Mouse (Mus musculus) mesoderm, embryonic 11.5 days (tissue): ENCODE data around the gene Olfr633.
"Not testable (repeated sequence)": the region's sequence is repeated elsewhere in the genome, so short reads cannot be mapped to it uniquely, and the experiment has no call there.

Experiments used
- DNase-seq: peaks from one replicate; pipeline ENCODE4 v3.0.0-alpha.2; 2012; ENCODE audit warnings: low read depth, low spot score

The Olfr633 gene

DNA sequence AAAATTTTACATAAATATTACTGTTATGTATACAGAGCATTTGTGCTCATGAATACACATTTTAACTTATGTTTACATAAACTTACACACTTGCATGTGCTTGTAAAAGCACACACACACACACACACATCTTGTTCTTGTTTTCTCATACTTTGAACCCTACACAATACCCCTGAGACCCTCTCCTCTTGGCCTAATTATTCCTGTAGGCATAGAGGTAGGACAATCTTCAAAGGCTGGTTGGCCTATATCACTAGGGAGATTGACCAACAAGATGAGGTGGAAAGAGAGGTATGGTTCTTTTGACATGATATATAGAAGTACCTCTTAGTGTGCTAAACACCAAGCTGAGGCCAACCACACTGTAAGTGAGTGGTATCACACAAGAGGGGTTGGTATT lies at the start of gene Olfr633:
Olfr633 (plus strand) TSS at position 301 of the 400 bp plus-strand sequence.
- no peak for DNase-seq

DNA sequence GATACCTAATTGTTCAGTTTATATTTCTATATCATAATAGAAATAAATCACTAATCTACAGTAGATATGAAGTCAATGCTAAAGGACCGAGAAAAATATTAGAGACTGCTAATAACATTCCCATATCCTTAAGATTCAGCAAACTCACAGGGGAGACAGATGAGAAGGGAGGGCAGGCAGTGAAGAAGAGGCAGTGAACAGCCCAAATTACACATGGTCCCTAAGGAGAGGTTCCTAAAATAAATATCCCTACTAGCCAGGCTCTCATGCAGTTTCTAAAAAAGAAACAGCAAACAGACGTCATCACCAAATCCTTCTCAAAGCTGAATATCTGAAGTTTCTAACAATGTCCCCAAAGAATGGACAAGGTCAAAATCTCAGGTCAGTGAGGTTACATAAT lies 41.0 kb upstream of the Olfr633 start, which contains the start of gene Olfr65:
Olfr65 (plus strand) TSS at position 301 of the 400 bp plus-strand sequence.
- DNase-seq, result no peak

DNA sequence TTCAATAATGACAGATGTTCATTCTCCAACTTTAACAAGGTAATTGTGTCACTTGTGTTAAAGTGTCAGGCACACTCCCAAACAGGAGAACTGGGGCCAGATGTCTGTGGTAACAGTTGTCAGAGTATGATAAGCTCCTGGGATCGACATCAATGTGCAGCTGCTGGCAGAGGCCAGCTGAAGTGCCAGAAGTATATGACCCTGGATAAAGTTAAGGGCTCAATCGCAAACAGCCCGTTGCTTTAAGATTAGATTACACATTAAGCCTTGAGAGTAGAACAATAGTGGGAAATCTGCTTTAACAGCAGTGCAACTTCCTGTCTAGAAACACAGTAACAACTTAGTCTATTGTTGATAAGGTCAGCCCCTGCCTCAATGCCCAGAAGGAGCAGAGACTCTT lies 34.2 kb upstream of the Olfr633 start:
- peak; percentile 15 for DNase-seq

DNA sequence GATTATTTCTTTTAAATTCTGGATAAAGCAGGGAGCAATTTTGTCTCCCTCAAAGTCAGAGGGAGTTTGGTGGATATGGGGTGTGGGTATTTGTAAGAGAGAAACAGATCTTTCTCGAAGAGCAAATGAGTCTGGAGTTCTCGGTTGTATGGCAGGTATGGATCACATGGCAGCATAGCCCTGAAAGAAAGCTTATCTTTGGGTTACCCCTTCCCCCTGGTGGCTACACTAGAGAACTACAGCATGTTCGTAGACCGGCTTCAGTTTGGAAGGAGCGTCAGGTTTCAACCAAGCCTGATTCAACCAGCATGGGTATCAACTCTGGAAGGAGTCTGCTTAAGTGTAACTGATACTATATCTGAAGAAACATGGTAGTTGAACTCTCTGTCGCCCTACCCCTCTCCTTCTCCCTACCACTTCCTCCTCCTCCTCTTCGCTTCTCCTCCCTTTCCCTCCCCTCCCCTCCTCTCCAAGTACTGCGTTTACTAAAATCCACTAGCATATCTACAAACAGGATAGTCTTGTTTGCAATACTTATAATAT lies 31.2 kb upstream of the Olfr633 start:
- DNase-seq, result peak; percentile 27

DNA sequence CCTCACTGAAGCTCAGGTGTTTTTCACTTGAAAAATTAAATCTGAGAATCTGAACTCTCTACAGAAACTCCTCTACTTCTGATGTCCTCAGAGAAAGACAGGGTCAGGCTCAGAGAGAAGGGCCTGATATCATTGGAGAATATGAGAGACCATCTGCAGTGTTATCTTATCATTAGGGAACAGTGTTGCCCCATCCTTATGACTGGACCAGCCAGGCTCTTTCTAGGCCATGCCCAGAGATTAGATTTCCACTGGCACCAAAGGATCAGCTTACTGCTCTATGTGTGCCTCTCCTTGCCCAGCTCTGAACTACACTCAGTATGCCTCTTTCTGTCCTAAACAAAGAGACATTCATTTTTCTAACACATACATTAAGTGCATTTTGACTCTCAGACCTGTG lies 28.9 kb upstream of the Olfr633 start:
- no peak for DNase-seq

DNA sequence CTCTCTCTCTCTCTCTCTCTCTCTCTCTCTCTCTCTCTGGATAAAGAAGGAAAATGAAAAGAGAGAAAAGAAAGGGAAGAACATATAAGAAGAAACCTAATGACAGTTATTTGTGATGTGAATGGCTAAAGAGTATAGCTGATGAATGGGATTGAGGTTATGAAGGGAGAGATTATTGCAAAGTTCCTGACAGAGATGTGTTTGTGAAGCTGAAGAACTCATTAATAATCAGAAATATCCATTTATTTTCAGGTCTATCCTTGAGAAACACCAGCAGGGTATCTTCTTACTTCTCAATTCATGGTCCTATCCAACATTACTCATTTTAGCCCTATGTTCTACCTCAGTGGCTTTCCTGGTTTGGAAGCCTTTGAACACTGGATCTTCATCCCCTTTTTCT lies 15.7 kb upstream of the Olfr633 start, which contains the start of gene Olfr631:
Olfr631 (plus strand) TSS at position 301 of the 400 bp plus-strand sequence.
- no peak for DNase-seq

DNA sequence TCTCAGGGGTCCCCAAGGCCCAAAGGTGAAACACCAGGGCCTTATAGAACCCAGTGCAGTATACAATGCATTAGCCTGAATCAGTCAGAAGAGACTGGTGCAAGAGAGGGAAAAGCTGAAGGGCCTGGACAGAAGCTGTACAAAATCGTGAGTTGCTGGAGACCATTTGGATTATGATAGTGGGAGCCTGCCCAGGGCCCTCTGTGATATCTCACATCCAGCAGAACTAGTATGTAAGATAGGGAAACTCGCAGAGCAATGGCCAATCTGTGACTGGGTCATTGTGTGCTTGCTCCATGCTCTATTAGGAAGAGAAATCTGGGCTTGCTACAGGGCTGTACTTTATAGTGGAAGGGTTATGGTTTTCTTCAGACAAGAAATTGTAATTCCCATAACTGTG lies 10.0 kb upstream of the Olfr633 start, which contains the start of gene Olfr632:
Olfr632 (plus strand) TSS at position 84 of the 400 bp plus-strand sequence.
- DNase-seq, result no peak

DNA sequence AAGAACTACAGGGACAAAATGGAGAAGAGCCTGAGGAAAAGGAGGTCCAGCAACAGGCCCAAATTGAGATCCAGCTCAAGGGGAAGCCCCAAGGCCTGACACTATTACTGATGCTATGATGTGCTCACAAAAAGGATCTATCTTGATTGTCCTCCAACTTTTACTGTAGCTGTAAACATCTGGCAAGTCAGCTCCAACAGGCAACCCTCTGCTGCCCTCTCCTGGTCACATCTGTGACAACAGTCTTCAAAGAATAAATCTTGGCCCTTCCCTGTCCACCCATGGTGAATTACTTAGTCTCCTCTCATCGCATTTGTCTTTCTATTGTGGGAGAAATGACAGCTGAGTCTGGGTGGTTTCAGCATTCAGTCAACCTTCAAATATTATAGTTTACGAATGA lies 1.5 kb upstream of the Olfr633 start:
- DNase-seq, result peak; percentile 76

DNA sequence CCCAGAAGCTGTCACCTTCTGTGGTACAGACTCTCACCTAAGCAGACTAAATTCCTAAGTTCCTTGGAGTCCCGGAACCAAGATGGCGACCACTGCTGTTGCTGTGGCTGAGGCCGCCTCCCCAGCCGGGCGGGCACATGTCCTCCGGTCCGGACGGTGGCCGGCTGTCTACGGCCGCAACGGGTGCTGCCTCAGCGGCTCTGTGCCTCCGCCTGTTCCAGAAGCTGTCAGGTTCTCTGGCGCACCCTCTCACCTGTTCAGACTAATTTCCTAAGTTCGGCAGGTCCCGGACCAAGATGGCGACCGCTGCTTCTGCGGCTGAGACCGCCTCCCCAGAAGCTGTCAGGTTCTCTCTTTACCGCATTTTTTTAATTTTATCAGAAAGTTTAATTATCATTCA lies 22.6 kb downstream of the Olfr633 start:
- not testable (repeated sequence) for DNase-seq

DNA sequence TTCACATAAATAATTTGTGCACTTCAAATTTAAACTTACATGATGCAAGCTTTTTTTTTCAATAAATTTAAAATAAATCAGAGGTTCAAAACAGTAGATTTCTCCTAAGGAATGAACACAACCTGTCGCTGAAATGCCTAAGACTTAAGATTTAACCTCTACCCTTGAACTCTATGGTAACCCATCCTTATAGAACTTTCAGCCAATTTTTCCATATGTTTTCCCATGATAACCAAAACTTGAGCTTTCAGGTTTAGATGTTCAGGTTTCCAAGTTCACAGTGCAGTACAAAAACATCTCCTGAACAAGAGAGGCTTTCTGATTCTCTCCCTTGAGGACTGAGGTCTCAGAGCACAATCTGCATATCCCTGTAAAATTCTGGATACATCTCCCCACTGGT lies 26.6 kb downstream of the Olfr633 start, which contains the start of gene Olfr635:
Olfr635 (plus strand) TSS at position 301 of the 400 bp plus-strand sequence.
- DNase-seq, result no peak

DNA sequence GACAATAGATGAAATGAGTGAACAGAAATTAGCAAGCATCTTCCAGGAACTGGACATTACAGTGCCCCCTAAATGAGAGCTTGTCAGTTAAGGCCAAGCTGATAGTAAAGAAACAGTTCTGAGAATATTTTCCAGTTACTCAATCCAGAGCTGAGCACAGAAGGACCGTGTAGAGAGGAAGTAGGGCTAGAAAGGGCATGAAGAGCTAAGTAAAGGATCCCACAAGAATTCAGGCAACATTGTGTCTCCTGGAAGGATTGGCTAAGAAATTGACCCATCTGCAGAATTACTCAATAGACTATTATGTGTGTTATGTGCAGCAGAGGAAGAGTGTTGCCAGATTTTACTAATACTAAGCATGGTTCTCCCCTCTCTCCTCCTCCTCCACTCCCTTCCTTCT lies 27.5 kb downstream of the Olfr633 start:
- no peak for DNase-seq

DNA sequence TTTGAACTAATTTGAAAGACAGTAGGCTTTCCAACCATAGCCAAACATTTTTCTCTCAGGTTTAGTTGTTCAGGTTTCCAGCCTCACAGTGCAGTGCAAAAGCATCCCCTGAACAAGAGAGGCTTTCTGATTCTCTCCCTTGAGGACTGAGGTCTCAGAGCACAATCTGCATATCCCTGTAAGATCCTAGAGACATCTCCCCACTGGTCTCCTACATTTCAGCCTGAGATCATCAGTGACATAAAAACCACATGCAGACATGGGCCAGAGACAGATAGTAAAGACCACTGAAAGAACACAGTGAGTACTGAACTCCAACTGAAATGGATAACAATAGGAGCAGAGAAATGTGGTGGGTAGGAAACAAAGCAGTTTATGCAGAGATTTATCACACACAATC lies 54.2 kb downstream of the Olfr633 start, which contains the start of gene Olfr638:
Olfr638 (plus strand) TSS at position 301 of the 400 bp plus-strand sequence.
- no peak for DNase-seq
